Comparison of ENCODE assay signal across 8 mouse cellular contexts in the genomic region with DNA sequence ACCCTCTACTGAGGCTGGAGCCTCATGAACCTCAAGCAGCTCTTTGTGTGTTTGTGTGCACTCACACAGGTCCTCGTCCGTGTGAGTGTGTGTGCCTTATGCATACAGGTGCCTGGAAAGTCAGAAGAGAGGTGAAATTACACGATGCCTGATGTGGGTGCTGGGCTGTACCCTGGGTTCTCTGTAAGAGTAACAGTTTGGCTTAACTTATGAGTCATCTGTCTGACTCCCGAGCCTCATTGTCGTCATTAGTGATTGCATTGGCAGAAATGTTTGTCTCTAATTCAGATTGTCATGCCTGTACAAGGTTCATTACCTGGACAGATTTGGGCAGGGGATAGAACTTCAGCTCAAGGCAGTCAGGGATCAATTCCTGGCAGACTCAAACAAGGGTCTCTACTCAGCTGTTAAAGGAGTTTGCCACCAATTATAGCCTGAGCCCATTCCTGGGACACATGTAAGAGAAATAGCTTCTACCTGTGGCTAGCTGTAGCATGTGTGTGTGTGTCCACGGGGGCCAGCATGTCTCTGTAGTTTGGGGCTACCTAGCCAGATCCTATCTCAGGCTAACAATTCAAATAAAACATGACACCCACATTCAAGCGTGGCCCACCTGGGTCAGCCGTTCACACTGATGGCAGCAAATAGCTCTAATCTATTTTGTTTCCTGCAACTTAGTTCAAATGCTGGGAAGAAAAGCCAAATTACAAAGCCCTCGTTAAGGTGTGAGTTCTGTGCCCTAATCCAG. TPM values are rescaled to one million over a fixed set of nuclear protein-coding genes. Genes with fewer than 3 reads are reported as not detected.
DNase-seq lines count a peak whose midpoint lies in the region; ATAC-seq and TF ChIP-seq lines count a peak whose summit lies in the region.

No protein-coding gene starts in this region.

- TF ChIP-seq POLR2A in ES-Bruce4 (IDR thresholded peaks at IDR 0.05; ENCODE audit: insufficient read depth, low read length): no peak

- H3K27me3 ChIP-seq in ES-Bruce4 (ENCODE audit: control insufficient read depth, insufficient read depth, low read length, poor library complexity, severe bottlenecking): no peaks in the 10 kb centered on the region
- no peaks in the 10 kb centered on the region for H3K27me3 ChIP-seq in forebrain, embryonic 10.5 days (ENCODE audit: poor library complexity, severe bottlenecking)

- peak; percentile 97 for DNase-seq in heart, adult 11 months
- DNase-seq in heart, postnatal 4 days: no peak
- no peak for DNase-seq in forebrain, embryonic 10.5 days (ENCODE audit: extremely low spot score, low spot score)
- peak; percentile 23 to 34 for DNase-seq in kidney, postnatal 4 days
- no peak for DNase-seq in gastrocnemius, postnatal 25 days
- no peak for DNase-seq in thymus, postnatal 14 days

- H3K4me3 ChIP-seq in ES-Bruce4 (ENCODE audit: low read depth, low read length): peak overlapping the region; percentile 92
- peak overlapping the region; percentile 99 for H3K4me3 ChIP-seq in forebrain, embryonic 10.5 days

- H3K36me3 ChIP-seq in ES-Bruce4 (ENCODE audit: control insufficient read depth, insufficient read depth, low read length, poor library complexity, severe bottlenecking): no peaks in the 10 kb centered on the region
- H3K36me3 ChIP-seq in forebrain, embryonic 10.5 days (replicated peaks): peaks cover 19% of the 10 kb centered on the region

- ATAC-seq in monocyte, adult 5-6 weeks (replicated peaks; ENCODE audit: insufficient number of reproducible peaks, low FRiP score, low TSS enrichment, poor library complexity, severe bottlenecking): peak; percentile 7

- H3K9ac ChIP-seq in ES-Bruce4 (ENCODE audit: low read depth, poor library complexity, severe bottlenecking): peak overlapping the region; percentile 80

- peaks cover 5% of the 10 kb centered on the region for H3K4me1 ChIP-seq in ES-Bruce4 (ENCODE audit: control insufficient read depth, insufficient read depth, low read length)
- peaks cover 71% of the 10 kb centered on the region for H3K4me1 ChIP-seq in forebrain, embryonic 10.5 days

- H3K27ac ChIP-seq in ES-Bruce4 (ENCODE audit: insufficient read depth, low read length): peak overlapping the region; percentile 81
- H3K27ac ChIP-seq in forebrain, embryonic 10.5 days: peak overlapping the region; percentile 96

- no peaks in the 10 kb centered on the region for H3K9me3 ChIP-seq in ES-Bruce4 (replicated peaks; ENCODE audit: control insufficient read depth, insufficient read depth, low read length, poor library complexity, severe bottlenecking)
- H3K9me3 ChIP-seq in forebrain, embryonic 10.5 days: no peaks in the 10 kb centered on the region

- no peak for TF ChIP-seq CTCF in ES-Bruce4 (IDR thresholded peaks at IDR 0.05; ENCODE audit: low read depth, low read length)

- no peak for TF ChIP-seq EP300 in ES-Bruce4 (IDR thresholded peaks at IDR 0.05; ENCODE audit: insufficient read depth, low read depth, low read length)

- WGBS in forebrain, embryonic 10.5 days: 51% methylated on average over 9 of the region's 9 CpGs

RNA-seq across cellular contexts. Expression of gene Mknk2, which starts 0.6 kb away (rescaled TPM):
- 100 to 1,000 TPM; 105 TPM for total RNA-seq in heart, postnatal 4 days (2021)
- polyA plus RNA-seq in ES-Bruce4 (2011; ENCODE audit: insufficient read depth, insufficient read length, low read depth, missing spikeins): 54.6 and 57.4 TPM in 2 replicates
- polyA plus RNA-seq in forebrain, embryonic 10.5 days (2016; fragmentation: Nextera tagmentation; extraction: Ambion mirVana): 91.0 and 100 TPM in 2 replicates
- total RNA-seq in monocyte, adult 5-6 weeks (2017): 56.7 to 115 TPM (median 94.0 TPM) in 3 replicates
- total RNA-seq in gastrocnemius, postnatal 25 days (2021): 100 to 1,000 TPM; 243 to 270 TPM

RNA-seq across cellular contexts. Expression of gene Btbd2, which starts 20.4 kb away (rescaled TPM):
- 10 to 100 TPM; 42.2 to 42.4 TPM for total RNA-seq in heart, postnatal 4 days (2021)
- polyA plus RNA-seq in ES-Bruce4 (2011; ENCODE audit: insufficient read depth, insufficient read length, low read depth, missing spikeins): 45.6 and 47.1 TPM in 2 replicates
- 71.6 and 78.1 TPM in 2 replicates for polyA plus RNA-seq in forebrain, embryonic 10.5 days (2016; fragmentation: Nextera tagmentation; extraction: Ambion mirVana)
- total RNA-seq in monocyte, adult 5-6 weeks (2017): 14.6 to 23.9 TPM (median 23.1 TPM) in 3 replicates
- 10 to 100 TPM; 30.5 to 31.4 TPM for total RNA-seq in gastrocnemius, postnatal 25 days (2021)

RNA-seq across cellular contexts. Expression of gene Mob3a, which starts 24.5 kb away (rescaled TPM):
- 10 to 100 TPM; 12.5 to 13.0 TPM for total RNA-seq in heart, postnatal 4 days (2021)
- 17.5 and 19.8 TPM in 2 replicates for polyA plus RNA-seq in ES-Bruce4 (2011; ENCODE audit: insufficient read depth, insufficient read length, low read depth, missing spikeins)
- polyA plus RNA-seq in forebrain, embryonic 10.5 days (2016; fragmentation: Nextera tagmentation; extraction: Ambion mirVana): 53.9 and 54.7 TPM in 2 replicates
- total RNA-seq in monocyte, adult 5-6 weeks (2017): 57.4 to 129 TPM (median 87.2 TPM) in 3 replicates
- 1 to 10 TPM; 5.7 to 6.8 TPM for total RNA-seq in gastrocnemius, postnatal 25 days (2021)

RNA-seq across cellular contexts. Expression of gene Izumo4, which starts 24.7 kb away (rescaled TPM):
- 1 to 10 TPM; 3.2 to 4.6 TPM for total RNA-seq in heart, postnatal 4 days (2021)
- polyA plus RNA-seq in ES-Bruce4 (2011; ENCODE audit: insufficient read depth, insufficient read length, low read depth, missing spikeins): 7.2 and 9.6 TPM in 2 replicates
- polyA plus RNA-seq in forebrain, embryonic 10.5 days (2016; fragmentation: Nextera tagmentation; extraction: Ambion mirVana): 7.7 and 10.9 TPM in 2 replicates
- total RNA-seq in monocyte, adult 5-6 weeks (2017): 10.6 to 17.9 TPM (median 17.1 TPM) in 3 replicates
- total RNA-seq in gastrocnemius, postnatal 25 days (2021): 1 to 10 TPM; 2.4 to 3.8 TPM

RNA-seq across cellular contexts. Expression of gene Csnk1g2, which starts 54.7 kb away (rescaled TPM):
- total RNA-seq in heart, postnatal 4 days (2021): 100 to 1,000 TPM; 142 to 162 TPM
- 82.7 and 84.6 TPM in 2 replicates for polyA plus RNA-seq in ES-Bruce4 (2011; ENCODE audit: insufficient read depth, insufficient read length, low read depth, missing spikeins)
- polyA plus RNA-seq in forebrain, embryonic 10.5 days (2016; fragmentation: Nextera tagmentation; extraction: Ambion mirVana): 123 and 133 TPM in 2 replicates
- 174 to 193 TPM (median 192 TPM) in 3 replicates for total RNA-seq in monocyte, adult 5-6 weeks (2017)
- 10 to 100 TPM; 85.8 to 99.9 TPM for total RNA-seq in gastrocnemius, postnatal 25 days (2021)

Comparison
In these comparisons a context has a peak if more than half of its experiments do, and no peak if none do; other contexts are left out.
1. DNase-seq: peak in heart, adult 11 months (single experiment) and kidney, postnatal 4 days (2 of 2); none in heart, postnatal 4 days (single experiment), forebrain, embryonic 10.5 days (single experiment), gastrocnemius, postnatal 25 days (single experiment) and thymus, postnatal 14 days (single experiment).